ENCODE assay signal across 8 mouse cellular contexts in genomic region chr15:12586154-12586553, GRCm38 (mm10).
DNase-seq lines count a peak whose midpoint lies in the region; ATAC-seq lines count a peak whose summit lies in the region.

No protein-coding gene starts in this region.

- ATAC-seq in hindbrain, embryonic 13.5 days (ENCODE audit: low FRiP score): peak; percentile 90

- no peak overlapping the region for H3K4me2 ChIP-seq in hindbrain, embryonic 13.5 days

- 0 out of 2 replicates have a peak, but pooled peaks cover 4% of the 10 kb centered on the region for H3K27me3 ChIP-seq in hindbrain, embryonic 13.5 days

- no peaks in the 10 kb centered on the region for H3K4me1 ChIP-seq in hindbrain, embryonic 13.5 days (replicated peaks)

- WGBS in hindbrain, embryonic 13.5 days: 4% methylated on average over 5 of the region's 5 CpGs

- H3K27ac ChIP-seq in hindbrain, embryonic 13.5 days: no peak overlapping the region

- DNase-seq in T-cell, adult 2 months (ENCODE audit: low spot score): peak; percentile 10
- peak; percentile 80 for DNase-seq in cerebellum, postnatal 10 days
- DNase-seq in frontal cortex, postnatal 14 days (ENCODE audit: low spot score in 2 of 2): peak; percentile 61 to 68
- DNase-seq in layer of hippocampus, postnatal 10 days (ENCODE audit: low spot score in 2 of 2): peak; percentile 73 to 76
- DNase-seq in lung, postnatal 10 days: peak; percentile 85
- DNase-seq in retina, embryonic 14.5 days (ENCODE audit: low spot score): peak; percentile 89
- DNase-seq in urinary bladder, postnatal 4 days (ENCODE audit: low spot score in 2 of 2): peak; percentile 50 to 72

- no peak overlapping the region for H3K9ac ChIP-seq in hindbrain, embryonic 13.5 days

- H3K9me3 ChIP-seq in hindbrain, embryonic 13.5 days: no peaks in the 10 kb centered on the region

- H3K36me3 ChIP-seq in hindbrain, embryonic 13.5 days: no peaks in the 10 kb centered on the region

- no peak overlapping the region for H3K4me3 ChIP-seq in hindbrain, embryonic 13.5 days

Comparison
In these comparisons a context has a peak if more than half of its experiments do, and no peak if none do; other contexts are left out.
1. DNase-seq: peak in every context shown above with its lines; median percentile 89 in retina, embryonic 14.5 days; 85 in lung, postnatal 10 days; 80 in cerebellum, postnatal 10 days; 74 in layer of hippocampus, postnatal 10 days; 64 in frontal cortex, postnatal 14 days; 61 in urinary bladder, postnatal 4 days; 10 in T-cell, adult 2 months.